Mouse (Mus musculus) c-Kit-positive CD71-positive TER-119-negative erythroid progenitor cells, embryonic 14.5 days (primary cell): Measurements from ENCODE around the gene Rps6ka2.
"Not testable (repeated sequence)": the region's sequence is repeated elsewhere in the genome, so short reads cannot be mapped to it uniquely, and the experiment has no call there.

ENCODE experiments used
- DNase-seq: peaks from one replicate; pipeline ENCODE4 v3.0.0-alpha.2; 2013; ENCODE audit warnings: low read depth

Gene Rps6ka2

GRCm38 (mm10) chr17:7270506-7270905 lies 100.6 kb downstream of the Rps6ka2 start:
- DNase-seq, result no peak

- no peak for DNase-seq
Measured at GRCm38 (mm10) chr17:7271522-7272134, 101.7 kb downstream of the Rps6ka2 start.

DNA sequence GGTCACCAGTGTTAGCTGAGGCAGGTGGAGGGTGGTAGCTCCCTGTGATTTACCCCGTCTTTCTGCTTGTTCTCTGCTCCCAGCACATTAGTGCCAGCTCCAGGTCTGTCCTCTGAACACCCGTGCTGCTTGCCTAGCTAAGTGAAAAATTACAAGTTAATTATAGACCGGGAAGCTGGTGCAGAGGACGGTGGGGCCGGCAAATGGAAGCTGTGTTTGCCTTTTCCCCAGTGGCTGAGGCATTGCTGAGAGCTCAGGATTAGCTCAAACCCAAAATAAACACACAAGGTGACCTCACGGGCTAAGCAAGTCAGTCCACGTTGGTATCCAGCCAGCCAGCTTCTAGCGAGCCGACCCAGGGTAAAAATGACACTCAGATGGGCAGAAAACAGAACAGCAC lies 103.1 kb downstream of the Rps6ka2 start:
- DNase-seq, result no peak

- no peak for DNase-seq
Measured at GRCm38 (mm10) chr17:7273785-7274184, 103.9 kb downstream of the Rps6ka2 start.

DNA sequence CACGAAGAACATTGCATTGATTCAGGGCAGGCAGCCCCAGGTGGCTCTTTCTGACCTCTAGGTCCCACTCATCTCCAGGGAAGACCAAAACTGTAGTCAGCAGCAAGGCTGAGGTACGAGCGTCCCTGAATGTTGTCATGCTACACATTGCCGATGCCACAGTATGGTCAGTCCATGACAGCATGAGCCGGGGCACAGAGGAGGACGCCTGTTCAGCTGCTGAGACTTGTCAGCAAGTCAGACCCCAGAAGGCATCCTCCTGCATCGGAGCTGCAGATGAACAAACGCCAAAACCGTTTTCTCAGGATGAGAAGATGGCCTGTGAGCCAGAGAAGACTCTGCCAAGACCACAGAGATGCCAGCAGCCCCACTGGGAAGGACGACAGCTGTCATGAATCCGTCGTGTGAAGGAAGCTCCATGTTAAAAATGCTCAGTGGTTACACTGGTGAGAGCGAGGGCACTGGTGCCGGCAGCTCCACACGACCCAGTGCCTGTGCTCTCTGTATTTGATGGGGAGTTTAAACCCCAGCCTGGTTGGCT lies 108.9 kb downstream of the Rps6ka2 start:
- no peak for DNase-seq

GRCm38 (mm10) chr17:7279251-7279650 lies 109.3 kb downstream of the Rps6ka2 start:
- no peak for DNase-seq

GRCm38 (mm10) chr17:7284297-7284910 lies 114.5 kb downstream of the Rps6ka2 start:
- DNase-seq, result no peak

DNA sequence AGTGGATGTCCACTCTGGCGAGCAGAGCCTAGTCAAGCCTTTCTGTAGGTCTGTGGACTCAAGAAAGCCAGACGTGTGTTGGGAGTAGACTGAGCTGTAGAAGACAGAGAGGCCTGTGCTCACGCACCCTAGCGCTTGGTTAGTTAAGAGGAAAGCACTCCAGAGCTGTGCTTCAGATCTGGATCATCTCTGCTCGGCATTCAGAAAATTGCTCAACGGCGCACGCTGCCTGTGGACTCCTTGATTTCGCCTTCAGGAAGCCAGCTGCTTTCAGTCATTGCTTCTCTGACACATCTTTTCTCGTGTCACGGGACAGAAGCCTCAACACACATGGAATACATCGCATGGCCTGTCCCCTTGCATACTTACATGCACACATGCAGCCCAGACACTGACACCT lies 115.4 kb downstream of the Rps6ka2 start:
- DNase-seq, result no peak

GRCm38 (mm10) chr17:7286422-7287050 lies 116.6 kb downstream of the Rps6ka2 start:
- no peak for DNase-seq

DNA sequence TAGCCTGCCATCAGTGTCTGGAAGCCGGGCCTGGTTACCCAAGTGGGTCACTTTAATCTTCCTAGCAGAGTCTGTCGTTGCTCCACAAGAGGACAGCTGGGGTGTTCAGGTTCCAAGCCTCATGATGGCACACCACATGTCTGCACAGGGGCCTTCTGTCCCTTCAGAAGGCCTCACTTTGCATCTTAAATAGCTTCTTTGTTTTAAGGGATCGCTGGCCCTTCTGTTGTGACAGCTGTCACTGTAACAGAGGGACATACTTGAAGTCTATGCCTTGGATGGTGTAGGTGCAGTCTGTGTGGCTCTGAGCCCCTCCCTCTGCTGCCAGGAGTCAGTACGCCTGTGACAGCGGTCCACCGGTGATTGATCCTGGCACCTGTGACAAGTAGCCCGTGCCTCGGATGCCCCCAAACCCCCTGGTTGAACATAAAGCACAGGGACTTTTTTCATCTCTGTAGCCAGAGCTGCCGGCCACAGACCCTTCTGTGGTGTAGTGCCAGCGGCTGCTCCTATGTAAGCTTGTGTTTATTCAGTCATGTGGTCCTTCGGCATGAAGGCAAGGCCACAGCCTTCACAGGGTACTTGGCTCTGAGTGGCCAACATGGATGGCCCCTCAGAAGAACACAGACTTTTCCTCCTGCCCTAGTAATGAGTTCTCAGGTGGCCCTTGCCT lies 122.2 kb downstream of the Rps6ka2 start:
- DNase-seq, result no peak

DNA sequence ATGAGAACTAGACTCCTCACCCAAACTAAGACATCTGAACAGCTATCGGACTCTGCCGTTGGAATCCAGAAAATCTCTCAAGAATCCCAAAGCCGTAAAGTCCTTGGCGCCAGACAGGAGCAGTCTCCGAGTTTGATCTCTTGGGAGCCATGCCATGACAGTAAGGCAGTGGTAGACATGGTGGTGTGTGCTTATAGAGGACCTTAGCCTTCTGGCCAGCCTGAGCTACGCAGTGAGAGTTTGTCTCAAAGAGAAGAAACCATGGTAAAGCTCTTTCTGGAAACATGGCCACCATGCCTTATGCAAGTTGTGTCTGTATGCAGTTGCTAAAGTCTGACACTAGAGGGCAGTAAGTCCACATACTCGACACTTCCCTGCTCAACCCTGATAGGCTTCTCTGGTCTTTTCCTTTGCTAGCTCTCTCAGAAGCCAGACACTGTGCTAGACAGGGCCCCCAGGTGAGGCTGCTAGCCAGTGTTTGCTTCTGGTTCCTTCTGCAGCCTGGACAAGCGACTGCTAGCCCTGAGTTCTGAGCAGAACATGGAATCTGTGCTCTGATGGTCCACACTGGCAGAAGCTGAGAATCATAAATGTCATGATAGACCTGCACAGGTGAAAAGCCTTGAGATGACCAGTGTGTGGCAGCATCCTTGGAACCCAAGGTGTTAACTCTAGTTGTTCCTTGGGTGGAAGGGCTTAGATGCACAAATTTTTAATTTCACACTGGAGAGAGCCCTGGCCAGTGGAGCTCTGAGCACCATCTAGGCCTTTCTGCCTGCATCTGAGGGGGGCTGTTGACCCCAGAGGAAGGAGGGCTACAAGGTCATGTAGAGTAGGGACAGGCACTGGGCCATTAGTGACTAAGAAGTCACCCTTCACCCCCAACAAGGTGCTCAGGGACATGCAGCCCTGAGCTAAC lies 136.6 kb downstream of the Rps6ka2 start:
- DNase-seq, result not testable (repeated sequence)

GRCm38 (mm10) chr17:7315693-7316382 lies 145.9 kb downstream of the Rps6ka2 start:
- DNase-seq, result not testable (repeated sequence)

- not testable (repeated sequence) for DNase-seq
Measured at GRCm38 (mm10) chr17:7319789-7320188, 149.9 kb downstream of the Rps6ka2 start.

DNA sequence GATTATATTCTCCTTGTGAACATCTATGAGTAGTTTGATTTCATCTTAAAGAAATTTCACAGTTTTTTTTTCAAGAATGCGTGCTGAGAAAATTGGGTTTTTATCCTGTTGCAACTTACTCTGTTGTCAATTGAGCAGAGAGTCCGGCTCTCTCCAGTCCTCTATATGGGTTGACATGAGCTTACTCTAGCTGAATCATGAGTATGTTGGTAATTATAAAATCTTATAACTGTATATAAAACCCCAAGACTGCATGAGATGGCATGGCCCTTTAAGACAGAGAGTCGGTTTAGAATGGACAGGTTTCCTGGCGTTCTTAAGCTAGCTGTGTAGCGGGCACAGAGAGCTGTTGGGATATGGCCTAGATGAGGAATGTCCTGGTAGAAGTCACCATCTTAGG lies 154.4 kb downstream of the Rps6ka2 start, which contains the start of gene Tcp10a:
Tcp10a (plus strand) TSS at position 301 of the 400 bp plus-strand sequence.
- not testable (repeated sequence) for DNase-seq

DNA sequence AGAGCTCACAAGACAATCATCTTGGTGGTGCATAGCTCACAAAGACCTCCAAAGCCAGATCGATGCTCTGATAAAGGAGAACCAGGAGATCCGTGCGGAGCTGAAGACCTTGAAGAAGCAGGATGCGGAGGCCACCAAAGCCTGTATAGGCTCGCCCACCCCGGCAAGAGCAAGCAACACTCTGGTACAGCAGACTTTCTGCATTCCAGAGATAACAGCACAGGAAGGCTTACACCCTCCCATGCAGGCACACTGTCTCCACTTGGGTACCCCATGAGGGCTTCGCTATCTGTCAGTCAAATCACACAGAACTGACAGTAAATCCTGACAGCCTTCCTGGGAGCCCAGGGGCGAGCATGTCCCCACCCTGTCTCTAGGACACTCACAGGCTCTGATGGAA lies 156.5 kb downstream of the Rps6ka2 start:
- not testable (repeated sequence) for DNase-seq

- DNase-seq, result not testable (repeated sequence)
Measured at GRCm38 (mm10) chr17:7332745-7333144, 162.8 kb downstream of the Rps6ka2 start.

GRCm38 (mm10) chr17:7337381-7337780 lies 167.5 kb downstream of the Rps6ka2 start:
- not testable (repeated sequence) for DNase-seq

DNA sequence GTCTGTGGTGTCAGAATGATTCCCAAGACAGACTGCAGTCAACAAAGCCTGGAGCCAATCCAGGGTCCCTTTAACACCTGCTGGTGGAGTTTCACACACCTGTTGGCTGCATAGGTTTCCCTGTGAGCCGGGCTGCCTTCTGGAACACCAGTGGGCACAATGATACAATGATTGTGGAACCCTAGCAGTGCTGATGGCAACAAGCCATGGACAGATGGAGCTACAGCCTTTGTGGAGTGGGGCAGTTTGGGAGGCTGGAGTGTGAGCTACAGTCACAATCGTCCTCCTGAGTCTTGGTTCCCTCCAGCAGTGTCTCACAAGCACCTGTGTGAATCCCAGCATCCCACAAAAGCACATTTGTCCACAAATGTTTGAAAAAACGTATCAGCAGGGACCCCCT lies 178.8 kb downstream of the Rps6ka2 start:
- not testable (repeated sequence) for DNase-seq

DNA sequence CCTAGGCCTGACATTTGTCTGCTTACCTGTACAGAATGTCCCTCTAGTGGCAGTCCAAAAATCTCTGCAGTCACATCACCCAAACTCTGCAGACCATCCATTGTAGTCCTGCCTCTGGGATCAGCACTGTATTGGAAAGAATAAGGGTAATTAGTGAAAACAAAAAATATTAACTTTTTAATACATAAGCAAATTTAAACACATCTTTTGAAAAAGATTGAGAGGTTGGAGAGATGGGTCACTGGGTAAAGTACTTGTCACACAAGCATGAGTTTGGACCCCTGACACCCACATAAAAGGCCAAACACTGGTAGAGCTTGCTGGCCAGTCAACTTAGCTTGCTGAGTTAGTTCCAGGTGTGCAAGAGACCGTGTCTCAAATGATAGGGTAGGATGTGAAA lies 182.7 kb downstream of the Rps6ka2 start, which contains the start of gene Ttll2:
Ttll2 (minus strand) TSS at position 101 of the 400 bp plus-strand sequence.
- not testable (repeated sequence) for DNase-seq
